Mouse (Mus musculus) erythroid progenitor cell, adult 5-6 weeks (primary cell): ENCODE data around the gene Pcolce. TPM values are rescaled to one million over a fixed set of nuclear protein-coding genes. Genes with fewer than 3 reads are reported as not detected.

ENCODE experiments used
- total RNA-seq, 2 experiments: library from RNA; stranded (forward) in 1 of 2; stranded (reverse) in 1 of 2; fragments of 150-400 nt in 1 of 2; fragments of 186-747, 209-891 nt in 1 of 2; gene quantifications; 2 replicates each; pipeline versions ENCODE4 v1.2.3 to v1.2.4; 2015 to 2017; ENCODE audit warnings: low replicate concordance in 2 of 2

Gene Pcolce
- total RNA-seq, 2 experiments from 2014 or later = 1.7 TPM; not detected in 1

Other genes with a start within 250 kb of the Pcolce start
- gene Zan, start 136.7 kb downstream of the Pcolce start, total RNA-seq (2015; ENCODE audit: low replicate concordance) = not detected in 2 replicates
- not detected in 2 replicates for gene Zan, start 136.7 kb downstream of the Pcolce start, total RNA-seq (2017; ENCODE audit: low replicate concordance)
- gene Pop7, start 111.3 kb downstream of the Pcolce start, total RNA-seq (2015; ENCODE audit: low replicate concordance) = 2.9 and 23.5 TPM in 2 replicates
- gene Pop7, start 111.3 kb downstream of the Pcolce start, total RNA-seq (2017; ENCODE audit: low replicate concordance) = 0.38 and 10.8 TPM in 2 replicates
- gene Gigyf1, start 95.2 kb downstream of the Pcolce start, total RNA-seq (2015; ENCODE audit: low replicate concordance) = 5.4 and 5.8 TPM in 2 replicates
- 8.1 and 11.2 TPM in 2 replicates for gene Gigyf1, start 95.2 kb downstream of the Pcolce start, total RNA-seq (2017; ENCODE audit: low replicate concordance)
- not detected in 2 replicates for gene Epo, start 80.5 kb downstream of the Pcolce start, total RNA-seq (2015; ENCODE audit: low replicate concordance)
- not detected in 2 replicates for gene Epo, start 80.5 kb downstream of the Pcolce start, total RNA-seq (2017; ENCODE audit: low replicate concordance)
- gene Gnb2, start 80.3 kb downstream of the Pcolce start, total RNA-seq (2015; ENCODE audit: low replicate concordance) = 253 and 262 TPM in 2 replicates
- gene Gnb2, start 80.3 kb downstream of the Pcolce start, total RNA-seq (2017; ENCODE audit: low replicate concordance) = 152 and 170 TPM in 2 replicates
- not detected in 2 replicates for gene Actl6b, start 60.3 kb downstream of the Pcolce start, total RNA-seq (2015; ENCODE audit: low replicate concordance)
- gene Actl6b, start 60.3 kb downstream of the Pcolce start, total RNA-seq (2017; ENCODE audit: low replicate concordance) = not detected in 2 replicates
- 44.9 and 62.0 TPM in 2 replicates for gene Tfr2, start 43.9 kb downstream of the Pcolce start, total RNA-seq (2015; ENCODE audit: low replicate concordance)
- 42.2 and 61.0 TPM in 2 replicates for gene Tfr2, start 43.9 kb downstream of the Pcolce start, total RNA-seq (2017; ENCODE audit: low replicate concordance)
- 36.9 and 44.3 TPM in 2 replicates for gene Mospd3, start 12.7 kb downstream of the Pcolce start, total RNA-seq (2015; ENCODE audit: low replicate concordance)
- gene Mospd3, start 12.7 kb downstream of the Pcolce start, total RNA-seq (2017; ENCODE audit: low replicate concordance) = 8.5 TPM in 1 of 2 replicates, not detected in the other
- not detected in 2 replicates for gene Fbxo24, start 15.2 kb upstream of the Pcolce start, total RNA-seq (2015; ENCODE audit: low replicate concordance)
- gene Fbxo24, start 15.2 kb upstream of the Pcolce start, total RNA-seq (2017; ENCODE audit: low replicate concordance) = not detected in 2 replicates
- gene Lrch4, start 15.3 kb upstream of the Pcolce start, total RNA-seq (2015; ENCODE audit: low replicate concordance) = 46.9 and 75.0 TPM in 2 replicates
- gene Lrch4, start 15.3 kb upstream of the Pcolce start, total RNA-seq (2017; ENCODE audit: low replicate concordance) = 32.0 and 37.7 TPM in 2 replicates
- 17.3 and 25.2 TPM in 2 replicates for gene Gm20605, start 15.4 kb upstream of the Pcolce start, total RNA-seq (2015; ENCODE audit: low replicate concordance)
- gene Gm20605, start 15.4 kb upstream of the Pcolce start, total RNA-seq (2017; ENCODE audit: low replicate concordance) = 6.1 and 17.1 TPM in 2 replicates
- 62.5 and 94.1 TPM in 2 replicates for gene Sap25, start 27.6 kb upstream of the Pcolce start, total RNA-seq (2015; ENCODE audit: low replicate concordance)
- gene Sap25, start 27.6 kb upstream of the Pcolce start, total RNA-seq (2017; ENCODE audit: low replicate concordance) = 7.7 and 15.9 TPM in 2 replicates
- gene Irs3, start 31.9 kb upstream of the Pcolce start, total RNA-seq (2015; ENCODE audit: low replicate concordance) = not detected in 2 replicates
- not detected in 2 replicates for gene Irs3, start 31.9 kb upstream of the Pcolce start, total RNA-seq (2017; ENCODE audit: low replicate concordance)
- 91.4 and 101 TPM in 2 replicates for gene Agfg2, start 70.9 kb upstream of the Pcolce start, total RNA-seq (2015; ENCODE audit: low replicate concordance)
- 91.5 and 141 TPM in 2 replicates for gene Agfg2, start 70.9 kb upstream of the Pcolce start, total RNA-seq (2017; ENCODE audit: low replicate concordance)
- 2.5 TPM in 1 of 2 replicates, not detected in the other for gene Nyap1, start 127.8 kb upstream of the Pcolce start, total RNA-seq (2015; ENCODE audit: low replicate concordance)
- gene Nyap1, start 127.8 kb upstream of the Pcolce start, total RNA-seq (2017; ENCODE audit: low replicate concordance) = 1.4 and 4.9 TPM in 2 replicates
- 31.0 and 47.9 TPM in 2 replicates for gene Tsc22d4, start 131.9 kb upstream of the Pcolce start, total RNA-seq (2015; ENCODE audit: low replicate concordance)
- 88.1 and 103 TPM in 2 replicates for gene Tsc22d4, start 131.9 kb upstream of the Pcolce start, total RNA-seq (2017; ENCODE audit: low replicate concordance)
- 43.6 and 45.8 TPM in 2 replicates for gene Ppp1r35, start 165.1 kb upstream of the Pcolce start, total RNA-seq (2015; ENCODE audit: low replicate concordance)
- 28.0 and 51.0 TPM in 2 replicates for gene Ppp1r35, start 165.1 kb upstream of the Pcolce start, total RNA-seq (2017; ENCODE audit: low replicate concordance)
- 45.4 and 50.7 TPM in 2 replicates for gene Mepce, start 173.9 kb upstream of the Pcolce start, total RNA-seq (2015; ENCODE audit: low replicate concordance)
- 8.9 and 22.3 TPM in 2 replicates for gene Mepce, start 173.9 kb upstream of the Pcolce start, total RNA-seq (2017; ENCODE audit: low replicate concordance)
- 9.7 and 15.5 TPM in 2 replicates for gene Zcwpw1, start 174.0 kb upstream of the Pcolce start, total RNA-seq (2015; ENCODE audit: low replicate concordance)
- gene Zcwpw1, start 174.0 kb upstream of the Pcolce start, total RNA-seq (2017; ENCODE audit: low replicate concordance) = 18.1 and 35.3 TPM in 2 replicates
- 9.2 and 35.7 TPM in 2 replicates for gene Pilra, start 222.5 kb upstream of the Pcolce start, total RNA-seq (2015; ENCODE audit: low replicate concordance)
- gene Pilra, start 222.5 kb upstream of the Pcolce start, total RNA-seq (2017; ENCODE audit: low replicate concordance) = 10.5 and 14.4 TPM in 2 replicates
- 21.4 and 55.1 TPM in 2 replicates for gene Pilrb1, start 244.3 kb upstream of the Pcolce start, total RNA-seq (2015; ENCODE audit: low replicate concordance)
- 4.1 and 15.1 TPM in 2 replicates for gene Pilrb1, start 244.3 kb upstream of the Pcolce start, total RNA-seq (2017; ENCODE audit: low replicate concordance)